Mouse (Mus musculus): ENCODE measurements around the gene Alg9. TPM values are rescaled to one million over a fixed set of nuclear protein-coding genes. Genes with fewer than 3 reads are reported as not detected.

The Alg9 gene
- polyA plus RNA-seq, 1 experiment from 2014 or later: 35.6 TPM

DNA sequence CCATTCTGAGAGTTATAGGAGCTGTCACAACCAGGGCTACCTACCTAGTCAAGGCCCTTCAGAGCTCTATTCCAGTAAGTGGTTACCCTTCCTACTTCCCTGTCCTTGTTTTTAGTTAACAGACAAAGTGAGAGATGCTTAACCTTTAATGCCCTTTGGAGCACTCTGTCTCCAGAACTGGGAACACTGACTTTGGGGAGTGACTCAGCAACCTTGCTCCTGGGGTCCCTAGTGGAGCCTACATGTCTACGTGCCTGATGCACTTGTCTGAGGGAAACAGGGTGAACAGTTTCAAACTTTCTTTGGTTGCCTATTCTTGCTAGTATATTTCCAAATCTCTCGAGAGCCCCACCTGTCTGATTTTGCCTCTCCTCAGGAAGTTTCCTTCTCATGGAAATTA is 32.1 kb upstream of the Alg9 start:
- Histone ChIP-seq H3K4me1 (peaks cover 14% of the 10 kb centered on the region; the same call in 1 of the 2 replicates), H3K36me3 (no peaks in the 10 kb centered on the region), H3K9ac (no peak overlapping the region), H3K27me3 (no peaks in the 10 kb centered on the region), H3K4me3 (no peak overlapping the region), H3K27ac (no peak overlapping the region), H3K4me2 (no peak overlapping the region), H3K9me3 (no peaks in the 10 kb centered on the region)
- ATAC-seq (ENCODE audit: insufficient number of reproducible peaks, low FRiP score, low TSS enrichment, low read depth): no peak
- 64% methylated on average over 2 of the region's 2 CpGs for WGBS

- H3K4me2 ChIP-seq: peak overlapping the region; percentile 45
- no peaks in the 10 kb centered on the region for H3K9me3 ChIP-seq
- ATAC-seq (ENCODE audit: insufficient number of reproducible peaks, low FRiP score, low TSS enrichment, low read depth): no peak
- 13% methylated on average over 7 of the region's 7 CpGs for WGBS
- H3K4me3 ChIP-seq: peak overlapping the region; percentile 31
- peak overlapping the region; percentile 8; the same call in 1 of the 2 replicates for H3K9ac ChIP-seq
- no peaks in the 10 kb centered on the region for H3K27me3 ChIP-seq
- H3K36me3 ChIP-seq: no peaks in the 10 kb centered on the region
- H3K4me1 ChIP-seq: peaks cover 10% of the 10 kb centered on the region; the same call in 1 of the 2 replicates
- H3K27ac ChIP-seq: peak overlapping the region; percentile 5; the same call in 1 of the 2 replicates
These were observed 29.0 kb upstream of the Alg9 start for GRCm38 (mm10) chr9:50745806-50746205.

DNA sequence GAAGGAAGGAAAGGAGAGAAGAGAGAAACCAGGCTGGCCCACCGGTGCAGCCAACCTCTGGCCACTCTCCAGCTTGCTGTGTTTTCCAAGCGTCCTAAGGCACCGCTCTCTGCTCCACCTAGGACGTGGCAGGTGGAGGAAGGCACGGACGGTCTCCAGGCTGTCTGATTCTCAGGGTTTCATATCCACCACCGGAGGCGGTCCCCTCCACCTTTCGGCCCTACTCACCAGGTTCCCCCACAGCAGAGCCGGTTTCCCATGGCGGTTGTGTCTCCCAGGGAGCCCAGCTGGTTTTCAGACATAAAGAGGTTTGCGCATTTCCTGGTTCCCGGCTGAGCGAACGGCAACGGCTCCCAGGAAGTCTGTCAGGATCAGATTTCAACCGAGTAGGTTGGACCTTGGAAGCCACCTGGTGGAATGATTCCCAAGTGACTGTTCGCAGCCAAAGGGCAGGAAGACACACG is 28.6 kb upstream of the Alg9 start, which contains the start of gene 2310030G06Rik:
Gene 2310030G06Rik, minus strand, starts transcription at position 323 of the 464 bp plus-strand sequence.
- Histone ChIP-seq H3K27ac (peak within 1 kb of the TSS; percentile 5; the same call in 1 of the 2 replicates), H3K4me1 (peaks cover 12% of the 10 kb centered on the region), H3K9ac (peak within 1 kb of the TSS; percentile 8; the same call in 1 of the 2 replicates), H3K4me2 (peak within 1 kb of the TSS; percentile 45), H3K27me3 (no peaks in the 10 kb centered on the region), H3K9me3 (no peaks in the 10 kb centered on the region), H3K36me3 (no peaks in the 10 kb centered on the region), H3K4me3 (peak within 1 kb of the TSS; percentile 31)
- no peak for ATAC-seq (ENCODE audit: insufficient number of reproducible peaks, low FRiP score, low TSS enrichment, low read depth)
- 2% methylated on average over 19 of the region's 19 CpGs for WGBS

DNA sequence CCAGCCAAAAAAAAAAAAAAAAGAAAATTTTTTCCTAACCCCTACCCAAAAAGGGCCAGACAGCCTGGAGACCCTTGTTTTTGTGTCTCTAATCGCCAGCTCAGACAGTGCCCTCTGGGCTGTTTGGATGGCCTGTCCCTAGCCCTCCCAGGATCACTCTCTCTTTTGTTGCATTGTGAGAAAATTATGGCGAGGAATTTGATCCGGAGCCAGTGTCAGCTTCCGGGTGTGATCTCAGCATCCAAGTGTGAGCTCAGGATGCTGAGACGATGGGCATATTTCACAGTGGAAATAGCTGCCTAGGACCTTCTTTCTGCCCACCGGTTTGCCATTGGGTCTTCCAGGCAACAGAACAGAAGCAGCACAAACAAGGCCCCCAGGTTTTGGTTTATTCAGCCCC is 24.1 kb upstream of the Alg9 start:
- H3K4me1 ChIP-seq: peaks cover 33% of the 10 kb centered on the region
- H3K36me3 ChIP-seq: no peaks in the 10 kb centered on the region
- no peak for ATAC-seq (ENCODE audit: insufficient number of reproducible peaks, low FRiP score, low TSS enrichment, low read depth)
- H3K9ac ChIP-seq: no peak overlapping the region
- no peaks in the 10 kb centered on the region for H3K9me3 ChIP-seq
- 68% methylated on average over 6 of the region's 6 CpGs for WGBS
- H3K27me3 ChIP-seq: no peaks in the 10 kb centered on the region
- H3K27ac ChIP-seq: no peak overlapping the region
- no peak overlapping the region; the same call in 1 of the 2 replicates for H3K4me3 ChIP-seq
- H3K4me2 ChIP-seq: no peak overlapping the region

- no peak within 1 kb of the TSS for H3K9ac ChIP-seq
- H3K4me2 ChIP-seq: 0 out of 2 replicates have a peak within 1 kb of the TSS, but pooled peaks have one; percentile 10
- H3K27me3 ChIP-seq: no peaks in the 10 kb centered on the region
- no peaks in the 10 kb centered on the region for H3K9me3 ChIP-seq
- H3K36me3 ChIP-seq: no peaks in the 10 kb centered on the region
- 67% methylated on average over 22 of the region's 22 CpGs for WGBS
- ATAC-seq (ENCODE audit: insufficient number of reproducible peaks, low FRiP score, low TSS enrichment, low read depth): no peak
- peaks cover 28% of the 10 kb centered on the region for H3K4me1 ChIP-seq
- H3K27ac ChIP-seq: peak within 1 kb of the TSS; percentile 71
- H3K4me3 ChIP-seq: peak within 1 kb of the TSS; percentile 15
These were observed 23.5 kb upstream of the Alg9 start, which contains the start of gene Cryab for GRCm38 (mm10) chr9:50751323-50751722. Gene Cryab, plus strand, starts transcription at chr9:50751325.

DNA sequence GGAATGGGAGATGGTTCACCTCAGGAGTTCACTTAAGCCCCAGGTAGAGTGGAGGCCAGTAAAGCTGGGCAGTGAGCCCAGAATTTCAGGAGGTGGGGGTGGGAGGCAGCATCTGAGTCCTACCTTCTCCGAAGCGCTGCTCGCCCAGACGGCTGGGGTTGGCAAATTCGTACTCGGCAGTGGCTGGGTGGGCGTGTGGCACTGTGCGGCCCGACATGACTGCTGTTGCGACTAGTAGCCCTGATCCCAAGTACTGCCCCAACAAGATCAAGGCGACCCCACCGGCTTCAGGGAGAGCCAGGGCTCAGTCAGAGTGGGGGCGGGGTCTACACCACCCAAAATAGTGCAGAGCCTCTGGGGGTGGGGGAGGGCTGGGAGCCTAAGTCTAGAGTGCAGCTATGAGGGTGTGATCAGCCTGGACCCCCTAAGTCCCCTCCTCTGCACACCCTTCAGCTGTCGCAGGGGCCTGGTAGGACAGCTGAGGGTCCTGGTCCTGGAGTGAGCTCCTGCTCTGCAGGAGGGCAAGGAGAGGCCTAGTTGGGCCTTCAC is 22.7 kb upstream of the Alg9 start, which contains the start of gene Hspb2:
Gene Hspb2, minus strand, starts transcription at position 301 of the 549 bp plus-strand sequence.
- peaks cover 23% of the 10 kb centered on the region for H3K4me1 ChIP-seq
- H3K9me3 ChIP-seq: no peaks in the 10 kb centered on the region
- no peak within 1 kb of the TSS for H3K9ac ChIP-seq
- ATAC-seq (ENCODE audit: insufficient number of reproducible peaks, low FRiP score, low TSS enrichment, low read depth): peak; percentile 83
- H3K27ac ChIP-seq: peak within 1 kb of the TSS; percentile 71
- H3K36me3 ChIP-seq: no peaks in the 10 kb centered on the region
- 46% methylated on average over 14 of the region's 14 CpGs for WGBS
- H3K27me3 ChIP-seq: no peaks in the 10 kb centered on the region
- H3K4me3 ChIP-seq: peak within 1 kb of the TSS; percentile 23
- H3K4me2 ChIP-seq: 0 out of 2 replicates have a peak within 1 kb of the TSS, but pooled peaks have one; percentile 10

DNA sequence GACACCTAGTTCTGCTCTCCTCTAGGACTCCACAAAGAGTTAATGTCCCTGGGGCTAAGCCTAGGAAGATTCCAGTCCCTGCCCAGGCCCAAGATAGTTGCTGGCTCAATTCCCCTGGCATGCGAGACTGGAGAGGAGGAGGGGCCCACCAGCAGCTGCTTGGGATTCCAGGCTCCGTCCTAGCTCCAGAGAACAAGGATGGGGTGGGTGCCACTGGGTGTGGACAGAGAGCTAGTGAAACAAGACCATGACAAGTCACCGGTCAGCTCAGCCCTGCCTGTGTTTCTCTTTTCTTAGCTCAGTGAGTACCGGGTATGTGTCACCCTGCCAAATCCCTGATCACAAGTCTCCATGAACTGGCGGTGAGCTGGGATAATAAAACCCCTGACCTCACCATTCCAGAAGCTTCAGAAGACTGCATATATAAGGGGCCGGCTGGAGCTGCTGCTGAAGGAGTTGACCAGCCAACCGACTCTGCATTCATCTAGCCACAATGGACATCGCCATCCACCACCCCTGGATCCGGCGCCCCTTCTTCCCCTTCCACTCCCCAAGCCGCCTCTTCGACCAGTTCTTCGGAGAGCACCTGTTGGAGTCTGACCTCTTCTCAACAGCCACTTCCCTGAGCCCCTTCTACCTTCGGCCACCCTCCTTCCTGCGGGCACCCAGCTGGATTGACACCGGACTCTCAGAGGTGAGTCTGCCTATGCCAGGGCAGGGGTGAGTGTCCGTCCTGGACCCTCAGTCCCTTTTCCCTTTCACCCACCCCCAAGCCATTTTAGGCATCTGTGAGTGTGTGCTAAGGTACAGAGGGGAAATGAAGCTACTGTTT is 21.8 kb upstream of the Alg9 start:
- peak; percentile 74; the same call in 1 of the 2 replicates for ATAC-seq (ENCODE audit: insufficient number of reproducible peaks, low FRiP score, low TSS enrichment, low read depth)
- H3K4me2 ChIP-seq: 0 out of 2 replicates have a peak overlapping the region, but pooled peaks have one; percentile 0
- H3K4me1 ChIP-seq: peaks cover 23% of the 10 kb centered on the region
- 60% methylated on average over 17 of the region's 17 CpGs for WGBS
- no peaks in the 10 kb centered on the region for H3K36me3 ChIP-seq
- H3K9ac ChIP-seq: no peak overlapping the region
- no peaks in the 10 kb centered on the region for H3K27me3 ChIP-seq
- no peaks in the 10 kb centered on the region for H3K9me3 ChIP-seq
- H3K27ac ChIP-seq: peak overlapping the region; percentile 71; the same call in 1 of the 2 replicates
- peak overlapping the region; percentile 23 for H3K4me3 ChIP-seq

GRCm38 (mm10) chr9:50753947-50754346 is 20.9 kb upstream of the Alg9 start:
- 66% methylated on average over 7 of the region's 7 CpGs for WGBS
- no peaks in the 10 kb centered on the region for H3K27me3 ChIP-seq
- no peaks in the 10 kb centered on the region for H3K36me3 ChIP-seq
- H3K27ac ChIP-seq: peak overlapping the region; percentile 71; the same call in 1 of the 2 replicates
- H3K4me3 ChIP-seq: peak overlapping the region; percentile 23
- no peak for ATAC-seq (ENCODE audit: insufficient number of reproducible peaks, low FRiP score, low TSS enrichment, low read depth)
- H3K9me3 ChIP-seq: no peaks in the 10 kb centered on the region
- H3K9ac ChIP-seq: no peak overlapping the region
- H3K4me2 ChIP-seq: no peak overlapping the region
- H3K4me1 ChIP-seq: peaks cover 23% of the 10 kb centered on the region

DNA sequence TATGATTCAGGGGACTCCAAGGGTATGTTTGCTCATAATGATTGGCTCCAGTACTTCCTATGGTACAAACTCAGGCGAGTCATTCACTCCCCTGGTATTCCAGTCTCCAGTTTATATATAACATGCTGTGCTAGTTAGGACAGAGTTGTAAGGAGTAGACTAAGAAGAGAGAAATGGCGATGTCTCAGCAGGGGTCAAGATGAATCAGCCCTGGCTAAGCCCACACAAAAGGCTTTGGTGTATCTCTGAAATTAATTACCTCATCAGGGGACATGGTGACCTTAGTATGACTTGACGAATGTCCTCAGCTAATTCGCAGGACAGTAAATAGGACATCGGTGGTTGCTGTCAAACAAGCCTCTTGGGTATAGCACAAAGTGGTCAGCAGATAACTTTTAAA is 18.1 kb upstream of the Alg9 start:
- Histone ChIP-seq H3K27me3 (no peaks in the 10 kb centered on the region), H3K9me3 (no peaks in the 10 kb centered on the region), H3K4me3 (no peak overlapping the region), H3K4me1 (peaks cover 16% of the 10 kb centered on the region), H3K4me2 (no peak overlapping the region), H3K9ac (no peak overlapping the region), H3K27ac (no peak overlapping the region), H3K36me3 (no peaks in the 10 kb centered on the region)
- 42% methylated on average over 5 of the region's 5 CpGs for WGBS
- no peak for ATAC-seq (ENCODE audit: insufficient number of reproducible peaks, low FRiP score, low TSS enrichment, low read depth)

DNA sequence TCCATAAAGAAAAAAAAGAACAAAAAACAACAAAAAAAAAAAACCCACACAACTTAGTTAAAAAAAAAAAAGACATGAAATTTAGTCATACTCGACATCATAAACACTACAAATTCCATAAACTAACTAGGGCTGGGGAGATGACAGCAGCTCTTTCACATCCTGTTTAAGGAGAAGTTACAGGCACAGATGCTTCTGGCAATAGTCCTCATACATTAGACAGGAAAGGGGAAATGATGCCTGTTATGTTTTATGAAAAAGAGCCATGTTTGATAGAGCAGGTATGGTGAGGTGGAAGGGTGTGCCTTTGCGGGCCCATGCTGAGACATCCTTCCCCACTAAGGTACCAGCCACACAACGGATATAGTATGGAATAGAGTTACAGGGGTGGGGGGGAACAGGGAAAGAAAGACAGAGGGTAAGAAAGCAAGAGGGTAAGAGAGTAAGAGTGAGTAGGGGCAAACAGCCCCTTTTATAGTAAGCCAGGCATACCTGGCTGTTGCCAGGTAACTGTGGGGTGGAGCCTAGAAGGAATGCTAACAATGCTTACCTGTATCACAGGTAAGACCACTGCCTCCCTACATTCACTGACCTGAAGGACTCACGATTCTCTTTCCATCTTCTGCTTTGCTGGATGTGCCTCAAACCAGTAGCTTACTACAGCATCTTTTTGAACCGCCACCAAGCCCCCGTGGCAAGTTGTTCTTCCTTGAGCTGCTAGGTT is 13.1 kb upstream of the Alg9 start:
- Histone ChIP-seq H3K4me1 (no peaks in the 10 kb centered on the region), H3K9ac (no peak overlapping the region), H3K4me3 (no peak overlapping the region), H3K9me3 (no peaks in the 10 kb centered on the region), H3K27me3 (no peaks in the 10 kb centered on the region), H3K27ac (no peak overlapping the region), H3K4me2 (no peak overlapping the region), H3K36me3 (no peaks in the 10 kb centered on the region)
- no peak for ATAC-seq (ENCODE audit: insufficient number of reproducible peaks, low FRiP score, low TSS enrichment, low read depth)
- 65% methylated on average over 6 of the region's 6 CpGs for WGBS

- no peak for ATAC-seq (ENCODE audit: insufficient number of reproducible peaks, low FRiP score, low TSS enrichment, low read depth)
- no peaks in the 10 kb centered on the region for H3K9me3 ChIP-seq
- H3K27me3 ChIP-seq: no peaks in the 10 kb centered on the region
- no peaks in the 10 kb centered on the region for H3K36me3 ChIP-seq
- H3K27ac ChIP-seq: no peak overlapping the region
- H3K9ac ChIP-seq: no peak overlapping the region
- H3K4me3 ChIP-seq: no peak overlapping the region
- 60% methylated on average over 1 of the region's 1 CpGs for WGBS
- H3K4me1 ChIP-seq: peaks cover 4% of the 10 kb centered on the region
- H3K4me2 ChIP-seq: no peak overlapping the region
These were observed 11.5 kb upstream of the Alg9 start for GRCm38 (mm10) chr9:50763331-50763730.

All from limb, embryonic 15.5 days (tissue).